Mouse (Mus musculus): ENCODE results near the gene Frs2. TPM values are rescaled to one million over a fixed set of nuclear protein-coding genes. Genes with fewer than 3 reads are reported as not detected.

Frs2 gene
- polyA plus RNA-seq, 1 experiment from 2014 or later, result 17.4 TPM

DNA sequence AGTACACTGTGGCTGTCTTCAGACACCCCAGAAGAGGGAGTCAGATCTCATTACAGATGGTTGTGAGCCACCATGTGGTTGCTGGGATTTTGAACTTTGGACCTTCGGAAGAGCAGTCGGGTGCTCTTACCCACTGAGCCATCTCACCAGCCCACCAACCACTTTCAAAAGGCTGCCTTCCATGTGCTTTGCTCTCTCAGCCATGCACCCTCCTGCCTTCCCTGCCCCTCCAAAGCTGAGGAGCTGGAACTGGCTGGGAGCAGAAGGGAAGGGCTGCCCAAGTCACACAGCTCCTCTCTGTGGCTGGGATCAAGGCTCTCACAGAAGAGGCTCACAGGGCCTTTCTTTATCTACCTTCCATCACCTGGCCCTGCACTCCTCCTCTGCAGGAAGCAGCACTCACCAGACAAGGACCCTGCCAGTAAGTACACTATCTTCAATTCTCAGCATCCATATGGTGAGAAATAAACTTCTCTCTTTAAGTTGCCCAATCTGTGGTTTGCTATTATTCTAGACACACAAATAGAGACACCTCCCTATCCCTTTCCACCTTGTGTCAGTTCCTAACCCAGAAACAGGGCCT, 51.1 kb downstream of the Frs2 start:
- Histone ChIP-seq H3K27me3 (no peaks in the 10 kb centered on the region), H3K4me2 (no peak overlapping the region), H3K27ac (no peak overlapping the region), H3K4me1 (peaks cover 22% of the 10 kb centered on the region), H3K9me3 (no peaks in the 10 kb centered on the region), H3K36me3 (no peaks in the 10 kb centered on the region), H3K9ac (no peak overlapping the region), H3K4me3 (no peak overlapping the region)
- no peak for ATAC-seq (ENCODE audit: borderline replicate concordance, extremely low read depth, low FRiP score, low TSS enrichment)
- 75% methylated on average over 2 of the region's 2 CpGs for WGBS

GRCm38 (mm10) chr10:117096096-117096495, 52.2 kb downstream of the Frs2 start:
- Histone ChIP-seq H3K4me1 (peaks cover 22% of the 10 kb centered on the region), H3K9ac (no peak overlapping the region), H3K4me2 (no peak overlapping the region), H3K27ac (no peak overlapping the region), H3K9me3 (no peaks in the 10 kb centered on the region), H3K4me3 (no peak overlapping the region), H3K27me3 (no peaks in the 10 kb centered on the region), H3K36me3 (no peaks in the 10 kb centered on the region; the same call in 1 of the 2 replicates)
- no peak for ATAC-seq (ENCODE audit: borderline replicate concordance, extremely low read depth, low FRiP score, low TSS enrichment)
- WGBS, result 83% methylated on average over 6 of the region's 6 CpGs

GRCm38 (mm10) chr10:117094504-117095329, 53.6 kb downstream of the Frs2 start:
- Histone ChIP-seq H3K27ac (peak overlapping the region; percentile 80), H3K4me1 (peaks cover 22% of the 10 kb centered on the region), H3K36me3 (no peaks in the 10 kb centered on the region; the same call in 1 of the 2 replicates), H3K9me3 (no peaks in the 10 kb centered on the region), H3K9ac (no peak overlapping the region), H3K4me3 (no peak overlapping the region), H3K4me2 (no peak overlapping the region; the same call in 1 of the 2 replicates), H3K27me3 (no peaks in the 10 kb centered on the region)
- WGBS, result 15% methylated on average over 15 of the region's 15 CpGs
- peak; percentile 93 for ATAC-seq (ENCODE audit: borderline replicate concordance, extremely low read depth, low FRiP score, low TSS enrichment)

DNA sequence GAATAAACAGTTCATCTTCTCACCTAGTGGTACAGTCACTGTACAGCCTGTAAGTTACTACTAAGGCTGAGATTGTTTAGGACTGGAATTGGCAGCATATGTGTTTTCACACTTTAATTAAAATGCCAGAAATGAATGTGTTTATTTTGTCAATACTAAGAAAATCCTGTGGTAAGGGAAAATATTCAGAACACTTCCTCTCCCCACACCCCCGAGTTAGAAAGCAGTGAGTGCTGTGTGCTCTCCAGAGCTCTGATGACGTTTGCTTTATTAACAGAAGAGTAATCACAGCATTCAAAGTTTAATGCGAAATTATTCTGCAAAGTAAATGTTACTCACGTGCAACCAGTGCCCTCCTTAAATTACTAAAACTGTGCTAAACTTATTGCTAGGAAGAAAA, 58.7 kb downstream of the Frs2 start:
- H3K27me3 ChIP-seq, result no peaks in the 10 kb centered on the region
- H3K9me3 ChIP-seq, result no peaks in the 10 kb centered on the region
- peaks cover 9% of the 10 kb centered on the region for H3K4me1 ChIP-seq
- peaks cover 9% of the 10 kb centered on the region for H3K36me3 ChIP-seq
- no peak overlapping the region for H3K4me2 ChIP-seq
- no peak overlapping the region for H3K4me3 ChIP-seq
- ATAC-seq (ENCODE audit: borderline replicate concordance, extremely low read depth, low FRiP score, low TSS enrichment), result no peak
- no peak overlapping the region for H3K27ac ChIP-seq
- WGBS, result 55% methylated on average over 4 of the region's 4 CpGs
- H3K9ac ChIP-seq, result no peak overlapping the region

DNA sequence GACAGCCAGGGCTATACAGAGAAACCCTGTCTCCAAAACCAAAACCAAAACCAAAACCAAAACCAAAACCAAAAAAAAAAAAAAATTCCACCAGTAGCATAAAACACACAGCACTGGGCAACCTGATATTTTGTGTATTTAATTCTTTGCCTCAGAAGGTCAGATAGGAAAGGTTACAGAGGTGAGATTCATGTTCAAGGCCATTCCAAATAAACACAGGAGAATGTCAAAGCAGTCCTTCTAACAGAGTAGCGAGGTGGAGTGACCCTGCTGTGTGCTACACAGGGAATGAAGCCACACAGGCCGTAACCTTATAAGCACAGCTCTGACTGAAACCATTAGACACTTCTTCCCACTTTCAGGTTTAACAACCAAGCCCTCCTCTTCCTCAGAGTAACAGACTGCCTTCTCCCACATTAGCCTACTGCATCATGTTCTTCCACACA, 66.4 kb downstream of the Frs2 start:
- 82% methylated on average over 2 of the region's 2 CpGs for WGBS
- Histone ChIP-seq H3K9me3 (no peaks in the 10 kb centered on the region), H3K4me2 (no peak overlapping the region), H3K27me3 (no peaks in the 10 kb centered on the region), H3K4me3 (no peak overlapping the region), H3K27ac (no peak overlapping the region), H3K4me1 (no peaks in the 10 kb centered on the region), H3K9ac (no peak overlapping the region), H3K36me3 (peaks cover 50% of the 10 kb centered on the region)
- no peak for ATAC-seq (ENCODE audit: borderline replicate concordance, extremely low read depth, low FRiP score, low TSS enrichment)

DNA sequence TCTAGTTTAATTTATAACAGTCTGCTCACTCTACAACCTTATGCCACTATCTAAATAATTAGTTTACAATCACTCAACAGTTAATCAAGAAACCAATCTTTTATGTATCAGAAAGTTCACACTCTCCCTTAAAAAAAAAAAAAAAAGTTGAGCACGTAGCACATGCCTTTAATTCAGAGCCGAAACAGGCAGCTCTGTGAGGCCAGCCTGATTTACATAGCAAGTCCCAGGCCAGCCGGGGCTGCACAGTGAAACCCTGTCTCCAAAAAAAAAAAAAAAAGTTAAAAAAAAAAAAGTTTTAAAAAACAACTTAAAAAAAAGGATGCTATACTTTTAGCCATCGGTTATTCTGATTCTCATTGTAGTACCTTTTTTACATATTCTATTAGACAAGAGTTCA, 67.0 kb downstream of the Frs2 start:
- no peaks in the 10 kb centered on the region for H3K9me3 ChIP-seq
- 78% methylated on average over 4 of the region's 4 CpGs for WGBS
- ATAC-seq (ENCODE audit: borderline replicate concordance, extremely low read depth, low FRiP score, low TSS enrichment), result no peak
- H3K27me3 ChIP-seq, result no peaks in the 10 kb centered on the region
- H3K4me2 ChIP-seq, result no peak overlapping the region
- H3K36me3 ChIP-seq, result peaks cover 56% of the 10 kb centered on the region
- no peak overlapping the region for H3K4me3 ChIP-seq
- H3K27ac ChIP-seq, result no peak overlapping the region
- H3K9ac ChIP-seq, result no peak overlapping the region
- H3K4me1 ChIP-seq, result no peaks in the 10 kb centered on the region

- Histone ChIP-seq H3K9ac (no peak overlapping the region), H3K4me3 (no peak overlapping the region), H3K4me1 (no peaks in the 10 kb centered on the region), H3K9me3 (no peaks in the 10 kb centered on the region), H3K27ac (no peak overlapping the region), H3K27me3 (no peaks in the 10 kb centered on the region), H3K4me2 (no peak overlapping the region), H3K36me3 (peaks cover 55% of the 10 kb centered on the region)
- 68% methylated on average over 6 of the region's 6 CpGs for WGBS
- ATAC-seq (ENCODE audit: borderline replicate concordance, extremely low read depth, low FRiP score, low TSS enrichment), result no peak
These were observed 70.0 kb downstream of the Frs2 start for GRCm38 (mm10) chr10:117078284-117078683.

GRCm38 (mm10) chr10:117073176-117073575, 75.2 kb downstream of the Frs2 start:
- H3K27ac ChIP-seq, result no peak overlapping the region

GRCm38 (mm10) chr10:117072191-117072888, 76.0 kb downstream of the Frs2 start:
- no peak overlapping the region for H3K27ac ChIP-seq
- H3K36me3 ChIP-seq, result peaks cover 51% of the 10 kb centered on the region
- H3K4me2 ChIP-seq, result no peak overlapping the region
- no peak overlapping the region for H3K4me3 ChIP-seq
- no peak; the same call in 1 of the 2 replicates for ATAC-seq (ENCODE audit: borderline replicate concordance, extremely low read depth, low FRiP score, low TSS enrichment)
- no peaks in the 10 kb centered on the region for H3K9me3 ChIP-seq
- 81% methylated on average over 18 of the region's 18 CpGs for WGBS
- no peak overlapping the region for H3K9ac ChIP-seq
- H3K4me1 ChIP-seq, result no peaks in the 10 kb centered on the region; the same call in 1 of the 2 replicates
- H3K27me3 ChIP-seq, result no peaks in the 10 kb centered on the region

More at GRCm38 (mm10) chr10:117073176-117073575, 75.2 kb downstream of the Frs2 start:
- H3K4me1 ChIP-seq, result no peaks in the 10 kb centered on the region
- H3K4me2 ChIP-seq, result no peak overlapping the region
- ATAC-seq (ENCODE audit: borderline replicate concordance, extremely low read depth, low FRiP score, low TSS enrichment), result no peak
- H3K4me3 ChIP-seq, result no peak overlapping the region
- no peak overlapping the region for H3K9ac ChIP-seq
- WGBS, result 65% methylated on average over 7 of the region's 7 CpGs
- peaks cover 55% of the 10 kb centered on the region for H3K36me3 ChIP-seq
- no peaks in the 10 kb centered on the region for H3K27me3 ChIP-seq
- H3K9me3 ChIP-seq, result no peaks in the 10 kb centered on the region

DNA sequence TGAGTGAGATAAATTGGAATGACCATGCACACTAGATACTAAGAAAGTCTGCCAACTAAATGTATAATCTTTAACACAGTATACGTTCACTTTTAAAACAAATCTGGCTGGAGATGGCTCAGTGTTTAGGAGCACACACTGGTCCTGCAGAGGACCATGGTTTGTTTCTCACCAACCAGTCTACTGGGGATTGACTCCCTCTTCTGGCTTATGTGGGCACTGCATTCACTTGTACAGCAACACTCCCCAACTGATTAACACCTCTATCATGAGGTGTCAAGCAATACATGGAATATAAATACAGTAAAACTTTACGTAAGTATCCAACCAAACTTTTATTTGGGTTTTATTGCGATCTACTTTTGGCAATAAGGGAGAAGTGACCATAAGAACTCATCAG, 79.2 kb downstream of the Frs2 start:
- no peak overlapping the region for H3K9ac ChIP-seq
- ATAC-seq (ENCODE audit: borderline replicate concordance, extremely low read depth, low FRiP score, low TSS enrichment), result no peak
- no peak overlapping the region for H3K27ac ChIP-seq
- H3K27me3 ChIP-seq, result no peaks in the 10 kb centered on the region
- WGBS, result 91% methylated on average over 3 of the region's 3 CpGs
- no peaks in the 10 kb centered on the region for H3K9me3 ChIP-seq
- H3K4me1 ChIP-seq, result peaks cover 9% of the 10 kb centered on the region; the same call in 1 of the 2 replicates
- no peak overlapping the region for H3K4me3 ChIP-seq
- H3K4me2 ChIP-seq, result no peak overlapping the region
- H3K36me3 ChIP-seq, result peaks cover 32% of the 10 kb centered on the region

GRCm38 (mm10) chr10:117064076-117064475, 84.3 kb downstream of the Frs2 start:
- Histone ChIP-seq H3K4me2 (peak overlapping the region; percentile 58), H3K4me1 (peaks cover 18% of the 10 kb centered on the region; the same call in 1 of the 2 replicates), H3K27ac (peak overlapping the region; percentile 87), H3K27me3 (no peaks in the 10 kb centered on the region), H3K36me3 (peaks cover 31% of the 10 kb centered on the region), H3K9ac (peak overlapping the region; percentile 41), H3K9me3 (no peaks in the 10 kb centered on the region), H3K4me3 (peak overlapping the region; percentile 97)
- ATAC-seq (ENCODE audit: borderline replicate concordance, extremely low read depth, low FRiP score, low TSS enrichment), result peak; percentile 17; the same call in 1 of the 2 replicates
- WGBS, result 5% methylated on average over 7 of the region's 7 CpGs

Measured in lung, embryonic 15.5 days (tissue).